Mouse (Mus musculus) erythroblast, embryonic 14.5 days (primary cell): ENCODE measurements around the gene H2-Q2.

ENCODE experiments used
- GATA1 ChIP-seq: IDR thresholded peaks from 2 replicates; pipeline ENCODE4 v1.6.1; 2012; ENCODE audit warnings: low read length, inconsistent platforms, mixed read lengths
- TAL1 ChIP-seq: IDR thresholded peaks from 3 replicates; pipeline ENCODE4 v1.6.1; 2012; ENCODE audit warnings: low read length, inconsistent platforms, mixed read lengths

DNA sequence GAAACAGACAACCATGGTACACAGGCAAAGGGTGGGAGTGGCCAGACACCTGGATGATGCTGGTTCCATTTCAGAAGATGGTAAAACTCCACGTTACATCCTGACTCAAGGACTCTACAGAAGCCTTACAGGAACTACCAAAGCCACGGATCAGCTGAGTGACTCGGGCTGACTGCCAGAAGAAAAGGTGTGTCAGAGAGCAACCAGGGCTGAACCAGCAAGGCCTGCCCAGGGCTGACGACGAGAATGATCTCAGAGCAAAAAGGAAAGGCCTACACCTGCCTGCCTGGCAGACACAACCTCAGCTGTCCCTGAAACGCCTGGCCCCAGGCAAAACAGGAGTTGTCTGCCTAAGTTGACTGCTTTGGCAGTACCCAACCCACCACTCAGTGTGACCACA is 37.6 kb upstream of the H2-Q2 start:
- TF ChIP-seq GATA1 (no peak), TAL1 (no peak)
